Mouse (Mus musculus): ENCODE data around the gene Ttc25. TPM values are rescaled to one million over a fixed set of nuclear protein-coding genes. Genes with fewer than 3 reads are reported as not detected.

Ttc25 gene
- polyA plus RNA-seq, 1 experiment from 2014 or later: 0.26 TPM

- no peaks in the 10 kb centered on the region for H3K9me3 ChIP-seq (ENCODE audit: control insufficient read depth, low read length)
- H3K27ac ChIP-seq (ENCODE audit: low read depth, low read length): peak within 1 kb of the TSS; percentile 95
- ATAC-seq (replicated peaks; ENCODE audit: low FRiP score) (peak; percentile 76), DNase-seq (ENCODE audit: low spot score) (peak; percentile 77)
- H3K4me1 ChIP-seq (replicated peaks; ENCODE audit: control insufficient read depth, insufficient read depth, low read length): peaks cover 29% of the 10 kb centered on the region
- H3K9ac ChIP-seq (ENCODE audit: low read depth, low read length): peak within 1 kb of the TSS; percentile 94
- peak within 1 kb of the TSS; percentile 91 for H3K4me2 ChIP-seq
- WGBS: under 1% methylated on average over 36 of the region's 36 CpGs
- peak within 1 kb of the TSS; percentile 91 for H3K4me3 ChIP-seq (ENCODE audit: low read depth, low read length)
- H3K36me3 ChIP-seq (ENCODE audit: control insufficient read depth, insufficient read depth, low read length): no peaks in the 10 kb centered on the region
- H3K27me3 ChIP-seq (replicated peaks; ENCODE audit: control insufficient read depth, insufficient read depth, low read length): no peaks in the 10 kb centered on the region
Measured at GRCm38 (mm10) chr11:100618761-100619484, 73.5 kb downstream of the Ttc25 start, which contains the start of gene Nkiras2. Gene Nkiras2 (plus strand): TSS chr11:100619244.

- Histone ChIP-seq H3K27me3 (replicated peaks; ENCODE audit: control insufficient read depth, insufficient read depth, low read length) (no peaks in the 10 kb centered on the region), H3K36me3 (ENCODE audit: control insufficient read depth, insufficient read depth, low read length) (no peaks in the 10 kb centered on the region), H3K27ac (ENCODE audit: low read depth, low read length) (peak overlapping the region; percentile 95), H3K9me3 (ENCODE audit: control insufficient read depth, low read length) (no peaks in the 10 kb centered on the region), H3K4me1 (replicated peaks; ENCODE audit: control insufficient read depth, insufficient read depth, low read length) (peaks cover 33% of the 10 kb centered on the region), H3K9ac (ENCODE audit: low read depth, low read length) (peak overlapping the region; percentile 94), H3K4me3 (ENCODE audit: low read depth, low read length) (peak overlapping the region; percentile 91), H3K4me2 (peak overlapping the region; percentile 91)
- DNase-seq (ENCODE audit: low spot score) (peak; percentile 95), ATAC-seq (replicated peaks; ENCODE audit: low FRiP score) (peak; percentile 93)
- WGBS: under 1% methylated on average over 40 of the region's 40 CpGs
Measured at GRCm38 (mm10) chr11:100619485-100619975, 74.1 kb downstream of the Ttc25 start.

- DNase-seq (ENCODE audit: low spot score) (no peak), ATAC-seq (replicated peaks; ENCODE audit: low FRiP score) (peak; percentile 8; the same call in 1 of the 2 replicates)
- Histone ChIP-seq H3K27me3 (replicated peaks; ENCODE audit: control insufficient read depth, insufficient read depth, low read length) (no peaks in the 10 kb centered on the region), H3K4me2 (peak within 1 kb of the TSS; percentile 91), H3K4me3 (ENCODE audit: low read depth, low read length) (peak within 1 kb of the TSS; percentile 91), H3K36me3 (ENCODE audit: control insufficient read depth, insufficient read depth, low read length) (peaks cover 2% of the 10 kb centered on the region; the same call in 1 of the 2 replicates), H3K27ac (ENCODE audit: low read depth, low read length) (peak within 1 kb of the TSS; percentile 95), H3K9me3 (ENCODE audit: control insufficient read depth, low read length) (no peaks in the 10 kb centered on the region), H3K9ac (ENCODE audit: low read depth, low read length) (peak within 1 kb of the TSS; percentile 94), H3K4me1 (replicated peaks; ENCODE audit: control insufficient read depth, insufficient read depth, low read length) (peaks cover 33% of the 10 kb centered on the region)
- 8% methylated on average over 11 of the region's 11 CpGs for WGBS
Measured at GRCm38 (mm10) chr11:100619982-100620381, 74.6 kb downstream of the Ttc25 start, which contains the start of gene Dnajc7. Gene Dnajc7 (minus strand): TSS chr11:100620168.

Other genes starting within 250 kb of the Ttc25 start
- gene Eif1, start 225.7 kb upstream of the Ttc25 start, polyA plus RNA-seq (2014; fragmentation: Nextera tagmentation; extraction: Ambion mirVana): 2,121 and 2,222 TPM in 2 replicates
- gene Gast, start 211.2 kb upstream of the Ttc25 start, polyA plus RNA-seq (2014; fragmentation: Nextera tagmentation; extraction: Ambion mirVana): not detected in 2 replicates
- gene Hap1, start 189.5 kb upstream of the Ttc25 start, polyA plus RNA-seq (2014; fragmentation: Nextera tagmentation; extraction: Ambion mirVana): 0.82 and 1.5 TPM in 2 replicates
- gene Jup, start 147.8 kb upstream of the Ttc25 start, polyA plus RNA-seq (2014; fragmentation: Nextera tagmentation; extraction: Ambion mirVana): 38.8 and 41.6 TPM in 2 replicates
- 24.5 and 25.8 TPM in 2 replicates for gene P3h4, start 130.8 kb upstream of the Ttc25 start, polyA plus RNA-seq (2014; fragmentation: Nextera tagmentation; extraction: Ambion mirVana)
- gene Fkbp10, start 129.9 kb upstream of the Ttc25 start, polyA plus RNA-seq (2014; fragmentation: Nextera tagmentation; extraction: Ambion mirVana): 39.9 and 43.2 TPM in 2 replicates
- gene Nt5c3b, start 103.8 kb upstream of the Ttc25 start, polyA plus RNA-seq (2014; fragmentation: Nextera tagmentation; extraction: Ambion mirVana): 70.4 and 74.0 TPM in 2 replicates
- gene Klhl10, start 103.7 kb upstream of the Ttc25 start, polyA plus RNA-seq (2014; fragmentation: Nextera tagmentation; extraction: Ambion mirVana): 0.31 and 0.36 TPM in 2 replicates
- 6.3 and 6.7 TPM in 2 replicates for gene Klhl11, start 72.9 kb upstream of the Ttc25 start, polyA plus RNA-seq (2014; fragmentation: Nextera tagmentation; extraction: Ambion mirVana)
- gene Acly, start 17.6 kb upstream of the Ttc25 start, polyA plus RNA-seq (2014; fragmentation: Nextera tagmentation; extraction: Ambion mirVana): 159 and 194 TPM in 2 replicates
- gene Cnp, start 29.3 kb downstream of the Ttc25 start, polyA plus RNA-seq (2014; fragmentation: Nextera tagmentation; extraction: Ambion mirVana): 19.4 and 19.7 TPM in 2 replicates
- 35.4 and 36.5 TPM in 2 replicates for gene Nkiras2, start 73.6 kb downstream of the Ttc25 start, polyA plus RNA-seq (2014; fragmentation: Nextera tagmentation; extraction: Ambion mirVana)
- 70.6 and 70.8 TPM in 2 replicates for gene Dnajc7, start 74.6 kb downstream of the Ttc25 start, polyA plus RNA-seq (2014; fragmentation: Nextera tagmentation; extraction: Ambion mirVana)
- not detected in 2 replicates for gene Zfp385c, start 146.8 kb downstream of the Ttc25 start, polyA plus RNA-seq (2014; fragmentation: Nextera tagmentation; extraction: Ambion mirVana)
- gene Dhx58, start 158.7 kb downstream of the Ttc25 start, polyA plus RNA-seq (2014; fragmentation: Nextera tagmentation; extraction: Ambion mirVana): 2.5 and 3.7 TPM in 2 replicates
- gene Kat2a, start 166.9 kb downstream of the Ttc25 start, polyA plus RNA-seq (2014; fragmentation: Nextera tagmentation; extraction: Ambion mirVana): 66.3 and 75.7 TPM in 2 replicates
- gene Hspb9, start 168.2 kb downstream of the Ttc25 start, polyA plus RNA-seq (2014; fragmentation: Nextera tagmentation; extraction: Ambion mirVana): 0.27 and 0.30 TPM in 2 replicates
- 51.2 TPM in 2 replicates for gene Rab5c, start 192.6 kb downstream of the Ttc25 start, polyA plus RNA-seq (2014; fragmentation: Nextera tagmentation; extraction: Ambion mirVana)
- not detected in 2 replicates for gene Kcnh4, start 214.3 kb downstream of the Ttc25 start, polyA plus RNA-seq (2014; fragmentation: Nextera tagmentation; extraction: Ambion mirVana)
- not detected in 2 replicates for gene Hcrt, start 217.3 kb downstream of the Ttc25 start, polyA plus RNA-seq (2014; fragmentation: Nextera tagmentation; extraction: Ambion mirVana)
- gene Ghdc, start 225.3 kb downstream of the Ttc25 start, polyA plus RNA-seq (2014; fragmentation: Nextera tagmentation; extraction: Ambion mirVana): 3.1 and 3.8 TPM in 2 replicates

Measured in liver, embryonic 11.5 days (tissue).